Mouse (Mus musculus): ENCODE data around the gene Abr.

The Abr gene

DNA sequence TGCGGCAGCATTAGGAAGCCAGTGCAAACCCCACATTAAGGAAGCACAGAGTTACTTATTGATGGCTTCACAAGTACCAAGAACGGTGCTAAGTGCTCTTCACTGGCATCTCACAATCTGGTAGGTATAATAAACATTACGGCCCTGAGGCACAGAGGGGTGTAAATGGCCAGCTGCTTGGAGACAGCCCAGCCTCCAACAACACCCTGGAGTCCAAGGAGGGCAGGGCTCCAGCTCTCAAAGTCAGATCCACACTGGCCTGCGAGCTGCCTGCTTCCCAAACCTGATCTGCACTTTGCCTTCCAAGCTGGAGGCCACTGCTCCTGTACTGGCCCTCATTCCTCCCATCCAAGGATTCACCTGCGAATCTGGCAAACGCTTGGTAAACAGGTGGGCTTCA, 132.7 kb downstream of the Abr start:
- no peak for DNase-seq

DNA sequence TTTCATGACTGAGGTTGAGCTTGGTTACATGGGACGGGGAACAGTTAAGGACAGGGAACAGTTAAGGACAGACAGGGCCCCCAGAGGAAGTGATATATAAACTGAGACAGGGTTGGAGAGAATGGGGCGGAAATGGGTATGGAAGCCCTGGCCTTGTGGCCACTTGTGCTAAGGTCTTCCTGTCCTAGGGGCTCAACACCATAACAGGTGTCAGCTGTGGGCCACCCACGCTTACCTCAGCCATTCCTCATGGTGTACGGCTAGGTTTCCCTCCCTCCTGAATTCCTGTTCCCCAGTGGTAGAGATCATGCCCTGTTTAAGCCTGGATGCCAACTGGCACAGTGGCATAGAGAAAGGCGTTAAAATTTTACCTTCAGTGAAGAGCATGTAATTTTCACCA, 135.1 kb downstream of the Abr start:
- no peak for DNase-seq

DNA sequence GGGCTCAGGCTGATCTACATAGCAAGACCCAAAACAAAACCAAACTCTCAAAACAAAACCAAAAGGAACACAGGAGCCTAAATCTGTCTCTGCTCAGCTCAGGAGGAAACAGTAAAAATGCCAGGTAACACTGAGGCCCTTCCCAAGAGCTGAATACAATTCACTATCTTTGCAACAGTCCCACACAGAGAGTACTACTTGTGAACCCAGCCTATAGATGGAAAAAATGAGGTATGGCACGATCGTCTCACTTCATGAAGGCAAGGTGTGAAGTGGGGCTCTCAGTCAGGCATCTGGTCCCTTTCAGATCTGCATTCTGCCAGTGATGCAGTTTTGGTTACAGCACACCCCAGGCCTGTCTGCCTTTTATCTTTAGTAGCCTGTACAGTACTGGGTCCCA, 138.1 kb downstream of the Abr start:
- no peak for DNase-seq

DNA sequence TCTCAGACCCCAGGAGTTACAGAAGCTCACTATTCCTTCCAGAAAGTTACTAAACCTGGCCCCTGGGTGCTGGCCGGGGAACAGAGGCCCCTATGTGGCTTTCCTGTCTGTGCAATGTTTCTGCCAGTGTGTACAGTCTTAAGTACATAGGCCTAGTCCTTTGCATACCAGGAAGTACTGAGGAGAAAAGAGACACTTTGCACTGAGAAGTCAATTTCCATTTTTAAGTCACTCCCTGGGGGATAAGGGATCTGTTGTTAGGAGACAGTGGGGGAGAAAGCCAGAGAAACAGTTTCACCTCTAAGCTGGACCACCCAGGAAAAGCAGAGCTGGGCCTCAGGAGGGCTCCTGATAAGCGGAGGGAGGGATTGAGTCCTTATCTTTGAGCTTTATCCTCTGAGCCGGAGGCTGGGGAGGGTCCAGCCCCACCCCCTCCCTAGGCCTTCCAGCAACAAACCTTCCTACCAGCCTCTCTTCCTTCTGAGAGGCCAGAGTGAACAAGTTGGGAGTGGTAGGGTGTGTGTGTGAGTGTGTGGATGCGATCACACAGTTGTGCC, 138.9 kb downstream of the Abr start:
- DNase-seq = no peak

DNA sequence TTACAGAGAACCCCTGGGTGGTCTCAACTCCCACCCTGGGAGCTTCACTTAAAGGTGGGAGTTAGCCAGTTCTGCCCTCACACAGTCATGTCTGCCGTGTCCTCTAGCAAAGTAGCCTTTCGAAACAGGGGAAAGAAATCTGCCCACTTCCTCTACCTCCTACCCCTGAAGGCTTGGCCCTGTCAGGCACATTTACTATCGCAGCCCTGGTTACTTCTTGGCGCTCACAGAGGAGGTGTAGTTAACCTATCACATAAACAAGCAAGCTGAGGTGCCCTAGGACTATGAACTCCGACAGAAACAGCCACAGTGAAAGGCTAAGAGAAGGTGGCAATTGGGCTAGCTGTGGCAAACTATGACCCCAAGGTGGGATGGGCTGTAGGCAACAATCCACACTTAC, 139.4 kb downstream of the Abr start:
- DNase-seq = no peak

DNA sequence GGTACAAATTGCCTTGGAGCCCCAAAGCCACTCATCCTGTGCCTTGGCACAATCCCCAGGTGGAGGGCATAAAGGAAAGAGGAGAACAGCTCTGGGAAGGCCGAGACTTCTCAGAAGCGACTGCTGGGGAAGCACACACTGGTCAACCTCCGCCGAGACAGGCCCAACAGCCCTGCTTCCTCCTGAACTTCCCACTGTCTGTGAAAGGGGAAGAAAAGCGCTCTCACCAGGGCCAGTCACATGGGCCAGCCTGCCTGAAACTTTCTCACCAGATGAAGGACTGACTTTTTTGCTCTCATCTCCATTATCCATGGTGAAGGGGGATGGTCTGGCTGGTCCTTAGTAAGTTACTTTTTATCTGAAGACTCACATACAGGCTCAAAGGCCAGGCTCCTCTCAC, 139.9 kb downstream of the Abr start:
- DNase-seq = no peak

DNA sequence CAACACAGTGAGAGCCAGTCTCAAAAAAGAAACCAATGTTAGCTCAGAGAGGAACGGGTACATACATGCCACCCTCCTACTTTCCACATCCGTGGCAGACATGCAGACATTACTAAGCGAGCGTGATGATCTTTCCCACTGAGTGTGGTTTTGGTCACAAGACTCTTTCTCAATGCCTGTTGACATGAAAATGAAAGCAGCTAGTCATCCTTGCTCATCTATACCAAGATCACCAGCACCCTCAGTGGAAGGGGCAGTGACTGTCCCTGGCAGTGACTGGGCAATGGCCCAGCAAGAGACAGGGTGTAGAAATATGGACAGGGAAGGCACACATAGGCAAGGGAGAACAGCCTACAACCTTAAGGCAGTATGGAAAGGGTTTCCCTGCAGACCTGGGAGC, 142.4 kb downstream of the Abr start:
- DNase-seq = peak; percentile 51

DNA sequence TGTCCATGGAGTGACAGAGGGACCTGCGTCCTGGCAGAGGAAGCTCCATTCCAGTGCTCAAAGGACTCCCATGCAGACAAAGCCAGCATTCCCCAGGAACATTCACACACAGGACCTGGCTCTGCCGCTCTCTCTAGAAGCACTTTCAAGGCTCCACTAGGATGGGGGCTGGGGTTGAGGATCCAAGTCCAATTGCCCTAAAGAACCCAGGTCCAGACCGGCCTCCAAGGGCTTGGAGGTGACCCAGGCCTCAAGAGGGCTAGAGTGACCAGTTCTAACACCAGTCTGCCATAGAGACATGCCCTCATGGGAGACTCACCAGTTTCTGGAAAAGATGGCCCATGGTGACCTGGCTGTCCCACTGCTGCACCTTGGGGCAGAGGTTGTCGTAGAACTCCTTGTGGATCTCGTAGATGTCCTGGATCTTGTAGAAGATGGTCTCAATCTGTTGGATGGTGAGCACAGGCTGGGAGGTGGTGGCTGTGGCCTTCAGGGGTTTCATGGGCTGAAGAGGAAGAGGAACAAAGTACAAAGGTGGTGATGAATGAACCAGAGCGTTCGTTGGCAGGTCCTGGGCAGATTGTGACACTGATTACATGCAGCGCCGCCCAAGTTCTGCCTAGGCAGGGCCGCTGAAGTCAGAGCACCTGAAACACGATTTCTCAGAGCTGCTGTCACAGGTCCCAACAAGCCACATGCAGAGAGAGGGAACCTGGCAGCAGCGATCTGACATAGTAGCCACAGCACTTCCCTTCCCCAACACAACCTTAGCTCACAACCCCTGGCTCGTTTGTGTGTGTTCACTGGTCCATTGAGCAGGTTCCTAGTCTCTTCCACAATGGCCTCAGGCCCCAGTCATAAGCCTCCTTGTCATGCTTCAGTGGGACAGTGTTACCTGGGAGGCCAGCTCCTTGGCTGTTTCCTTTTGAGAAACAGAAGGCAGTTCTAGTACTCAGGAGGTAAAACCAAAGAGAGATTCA, 143.1 kb downstream of the Abr start:
- DNase-seq = peak; percentile 24

DNA sequence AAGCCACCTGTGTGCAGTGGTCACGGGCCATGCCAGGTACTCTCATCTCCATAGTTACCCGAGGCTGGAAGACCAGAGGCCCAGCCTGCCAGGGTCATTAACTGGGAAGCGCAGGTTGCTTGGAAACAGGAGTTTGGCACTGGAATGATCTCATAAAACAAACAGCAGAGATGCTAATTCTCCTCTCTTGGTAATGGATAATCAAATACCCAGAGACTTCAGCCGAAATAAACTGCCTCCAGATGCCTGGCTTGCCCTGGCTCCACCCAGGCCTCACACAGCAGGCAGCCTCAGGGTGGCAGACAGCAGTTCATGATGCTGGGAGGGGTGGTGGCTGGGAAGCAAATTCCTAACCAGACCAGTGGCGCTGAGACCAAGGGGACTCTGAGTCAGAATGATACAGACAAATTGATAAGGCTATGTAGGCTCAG, 145.0 kb downstream of the Abr start:
- no peak for DNase-seq

DNA sequence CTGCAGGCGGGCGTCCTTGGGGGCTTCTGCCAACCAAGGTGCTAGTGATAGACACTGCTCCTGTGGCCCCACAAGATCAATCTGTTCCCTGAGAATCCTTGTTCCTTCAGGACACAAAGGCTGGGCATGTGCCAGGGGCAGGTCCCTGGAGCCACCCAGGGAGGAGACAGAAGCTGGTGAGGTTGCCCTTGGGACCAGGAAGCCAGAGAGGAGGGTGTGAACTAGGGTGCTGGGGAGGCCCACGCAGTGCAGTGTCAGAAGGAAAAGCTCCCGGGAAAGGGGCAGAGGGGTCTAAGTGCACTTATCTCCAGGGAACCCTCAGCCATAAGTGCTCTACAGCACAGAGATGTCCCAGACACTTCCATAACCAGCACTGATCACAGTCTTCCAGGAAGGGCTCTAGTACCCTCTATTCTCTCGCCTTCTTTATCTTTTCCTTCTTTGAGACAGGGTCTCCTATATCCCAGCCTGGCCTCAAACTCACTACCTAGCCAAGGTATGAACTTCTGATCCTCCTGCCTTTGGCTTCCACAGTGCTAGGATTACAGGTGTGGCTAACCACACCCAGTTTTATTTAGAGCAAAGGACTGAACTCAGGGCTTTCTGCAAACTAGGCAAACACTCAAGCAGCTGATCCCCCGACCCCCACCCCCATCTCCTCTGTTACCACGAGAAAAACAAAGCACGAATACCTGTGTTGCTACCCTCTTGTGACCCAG, 145.6 kb downstream of the Abr start:
- no peak for DNase-seq

DNA sequence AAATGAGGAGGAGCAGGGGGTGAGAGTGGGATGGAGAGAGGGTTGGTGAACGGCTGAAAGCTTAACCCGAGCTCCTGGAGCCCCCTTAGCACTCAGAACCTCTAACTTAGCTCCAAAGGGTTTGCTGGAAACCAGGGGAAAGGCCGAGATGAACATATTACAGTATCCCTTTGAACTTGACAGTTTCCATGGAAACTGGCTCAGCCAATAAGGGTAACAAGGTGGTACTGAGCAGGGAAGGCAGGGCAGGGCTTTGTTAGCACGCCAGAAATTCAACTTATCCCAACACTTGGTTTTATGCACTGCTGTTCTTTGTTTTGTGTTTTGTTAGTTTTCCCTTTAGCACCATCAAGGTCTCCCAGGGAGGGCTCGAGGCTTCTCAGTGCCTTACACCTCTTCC, 149.5 kb downstream of the Abr start:
- DNase-seq = no peak

DNA sequence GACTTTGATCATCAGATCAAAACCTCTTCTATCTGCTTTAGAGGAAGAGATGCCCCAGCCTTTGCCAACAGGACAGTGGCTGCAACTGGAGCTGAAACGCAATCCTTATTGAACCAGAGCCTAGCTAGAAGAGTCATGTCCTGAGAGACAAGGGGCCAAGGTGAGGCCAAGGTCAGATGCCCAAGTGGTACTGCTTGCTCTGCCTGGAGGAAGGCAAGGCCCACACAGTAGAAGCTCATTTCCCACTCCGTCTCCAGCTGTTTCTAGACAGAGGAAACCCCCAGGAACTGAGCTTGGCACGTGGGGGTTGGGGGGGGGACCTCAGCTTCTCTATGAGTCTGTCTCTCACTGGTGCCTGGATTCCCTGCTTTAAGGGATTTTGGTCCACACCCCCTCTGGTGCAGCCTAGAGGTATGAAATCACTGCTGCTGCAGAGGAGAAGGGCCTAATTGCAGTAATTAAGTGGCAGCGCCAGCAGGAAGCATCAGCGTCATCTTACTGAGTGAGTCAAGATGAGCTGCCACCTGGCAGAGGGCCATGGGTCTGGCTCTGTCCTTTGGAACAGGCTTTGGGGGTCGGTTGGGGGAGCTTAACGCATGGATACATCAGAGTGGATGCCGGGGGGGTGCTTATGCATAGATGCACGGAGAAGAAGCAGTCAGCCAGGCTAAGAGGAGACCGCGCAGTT, 152.7 kb downstream of the Abr start:
- DNase-seq = no peak

DNA sequence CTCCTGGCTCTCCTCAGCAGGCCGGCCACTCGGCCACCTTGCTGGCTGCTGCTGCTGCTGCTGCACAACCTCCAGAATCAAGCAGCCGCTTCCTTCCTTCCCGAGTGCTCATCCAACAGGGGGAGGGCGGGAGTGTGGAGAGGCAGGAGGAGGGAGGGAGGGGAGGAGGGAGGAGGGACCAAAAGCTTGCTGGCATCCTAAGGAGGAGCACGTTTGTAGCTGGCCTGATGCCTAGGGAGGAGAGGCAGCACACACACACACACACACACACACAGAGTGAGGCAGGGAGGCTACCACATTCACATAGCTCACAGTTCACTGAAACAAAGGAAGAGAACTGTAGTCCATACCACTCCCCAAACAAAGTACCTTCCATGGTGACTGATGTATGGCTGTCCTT, 153.8 kb downstream of the Abr start:
- DNase-seq = no peak

DNA sequence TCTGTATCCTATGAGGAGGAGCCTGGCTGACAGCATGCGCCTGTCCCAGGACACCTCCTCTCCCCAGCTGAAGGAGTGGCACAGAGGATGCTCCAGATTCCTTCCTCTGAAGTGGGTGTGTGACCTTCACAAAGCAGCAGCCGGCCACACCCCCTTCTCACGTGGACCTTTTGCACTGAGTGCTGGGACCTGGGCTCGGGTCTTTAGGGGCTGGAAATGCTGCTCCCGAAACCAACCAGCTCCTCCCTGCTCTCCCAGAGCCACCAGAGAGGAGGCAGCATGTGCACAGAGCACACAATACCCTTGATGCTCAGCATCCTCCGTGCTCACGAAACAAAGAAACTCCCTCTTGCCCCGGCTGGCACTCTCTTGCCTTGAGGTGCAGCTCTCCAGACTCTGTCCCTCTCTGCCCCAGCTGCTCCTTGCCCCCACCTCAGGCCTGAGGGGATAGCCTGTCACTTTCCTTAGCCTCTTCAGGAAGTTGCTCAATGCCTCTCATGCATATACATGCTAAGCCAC, 154.6 kb downstream of the Abr start:
- no peak for DNase-seq

DNA sequence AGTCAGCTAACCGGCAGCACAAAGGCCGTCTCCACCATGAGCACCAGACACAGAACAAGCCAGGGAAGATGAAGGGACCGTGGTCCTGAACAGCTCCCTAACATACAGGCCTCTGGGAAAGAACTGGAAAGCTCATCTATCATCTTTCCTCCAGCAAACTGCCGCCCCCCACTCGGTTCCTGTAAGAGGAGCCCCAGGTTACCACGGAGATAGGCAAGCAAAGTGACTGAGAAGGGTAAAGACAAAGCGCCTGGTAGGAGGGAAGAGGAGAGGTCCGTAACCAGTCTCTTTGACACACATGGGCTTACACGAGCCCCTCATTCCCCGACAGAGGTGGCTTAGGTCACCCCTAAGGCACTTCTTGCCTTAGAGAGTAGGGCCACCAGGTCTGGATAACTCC, 155.0 kb downstream of the Abr start:
- no peak for DNase-seq

DNA sequence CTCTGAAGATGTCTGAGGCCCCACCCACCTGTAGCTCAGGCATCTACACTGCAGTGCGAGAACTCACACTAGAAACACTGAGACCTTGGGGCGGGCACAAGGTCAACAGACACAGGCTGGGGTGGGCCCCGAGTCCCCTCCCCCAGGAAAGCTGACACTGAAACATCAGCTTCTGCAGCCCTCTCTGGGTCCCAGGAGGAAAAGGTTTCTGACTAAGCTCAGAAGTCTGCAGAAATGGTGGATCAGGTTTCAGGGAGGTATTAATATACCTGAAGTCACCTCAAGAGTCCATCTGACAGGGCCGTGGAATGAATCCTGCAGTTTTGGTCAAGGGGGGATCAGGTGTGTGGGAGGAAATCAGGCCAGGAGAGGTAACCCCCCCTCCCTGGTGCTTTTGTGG, 156.2 kb downstream of the Abr start:
- no peak for DNase-seq

DNA sequence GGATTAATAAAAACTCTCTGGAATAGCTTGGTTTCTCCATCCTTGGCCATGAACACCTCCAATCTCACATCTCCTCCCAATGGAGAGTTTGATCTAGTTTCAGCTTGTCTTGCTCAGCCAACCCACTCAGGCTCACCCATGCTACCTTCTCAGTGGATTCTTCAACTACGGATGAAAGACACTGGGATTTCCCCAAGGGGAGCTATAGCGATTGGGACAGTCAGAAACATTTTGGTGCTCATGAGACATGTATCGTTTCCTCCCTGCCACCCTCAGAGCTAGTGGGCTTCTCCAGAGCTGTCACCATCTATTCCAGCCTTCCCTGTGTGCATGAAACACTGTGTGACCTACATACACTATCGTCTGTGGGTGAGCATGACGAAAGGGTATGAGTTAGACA, 160.4 kb downstream of the Abr start:
- DNase-seq = no peak

DNA sequence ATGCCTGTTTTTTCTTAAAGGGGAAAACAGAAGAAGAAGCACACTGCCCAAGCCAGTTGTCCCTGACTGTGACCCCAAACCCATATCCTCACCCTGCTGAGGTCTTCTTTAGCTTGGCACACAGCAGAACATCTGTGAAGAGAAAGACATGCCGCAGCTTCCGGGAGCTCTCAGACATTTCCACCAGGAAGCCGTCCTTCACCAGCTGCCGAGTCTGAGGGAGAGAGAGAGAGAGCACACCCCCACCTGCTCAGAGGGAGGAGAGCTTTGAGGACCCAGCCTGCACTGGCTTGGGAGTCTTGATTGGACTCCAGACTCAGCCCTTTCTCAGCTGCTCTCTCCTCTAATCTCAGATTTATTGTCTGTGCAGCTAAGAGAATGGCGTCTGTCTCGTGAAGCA, 160.9 kb downstream of the Abr start:
- peak; percentile 36 for DNase-seq

DNA sequence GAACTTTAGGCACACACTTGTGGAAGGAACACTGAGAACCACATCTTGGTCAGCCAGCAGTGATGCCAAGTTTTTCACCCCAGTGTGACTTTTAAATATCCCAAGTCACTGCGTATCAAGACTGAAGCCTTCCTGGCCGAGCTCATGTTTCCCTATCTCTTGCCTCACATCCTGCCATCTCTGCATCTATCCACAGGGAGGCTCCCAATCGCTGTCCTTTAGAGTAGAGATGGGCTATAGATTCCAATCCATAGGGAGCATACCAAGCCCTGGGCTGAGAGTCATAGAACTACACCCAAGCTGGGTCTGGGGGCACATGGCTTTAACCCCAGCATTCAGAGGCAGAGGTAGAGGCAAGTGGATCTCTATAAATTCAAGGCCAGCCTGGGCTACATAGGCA, 162.6 kb downstream of the Abr start:
- DNase-seq = no peak

DNA sequence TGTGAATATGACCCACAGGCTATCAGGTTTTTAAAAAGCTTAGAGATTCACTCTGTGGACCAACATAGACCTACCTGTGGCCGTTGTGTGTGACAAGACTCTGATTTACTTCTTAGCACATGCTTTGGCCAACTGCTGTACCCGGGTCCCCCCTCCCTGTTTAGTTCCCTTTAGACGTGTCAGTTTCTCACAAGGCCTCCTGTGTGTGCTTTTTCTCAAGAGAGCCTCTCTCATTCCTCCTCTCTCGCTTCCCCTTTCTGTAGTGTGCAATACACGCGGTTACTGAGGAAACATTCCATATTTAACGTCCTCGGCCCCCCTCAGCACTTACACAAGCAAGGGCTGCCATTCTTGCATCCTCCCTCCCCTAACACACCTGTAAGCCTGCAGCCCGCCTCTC, 163.4 kb downstream of the Abr start:
- no peak for DNase-seq

DNA sequence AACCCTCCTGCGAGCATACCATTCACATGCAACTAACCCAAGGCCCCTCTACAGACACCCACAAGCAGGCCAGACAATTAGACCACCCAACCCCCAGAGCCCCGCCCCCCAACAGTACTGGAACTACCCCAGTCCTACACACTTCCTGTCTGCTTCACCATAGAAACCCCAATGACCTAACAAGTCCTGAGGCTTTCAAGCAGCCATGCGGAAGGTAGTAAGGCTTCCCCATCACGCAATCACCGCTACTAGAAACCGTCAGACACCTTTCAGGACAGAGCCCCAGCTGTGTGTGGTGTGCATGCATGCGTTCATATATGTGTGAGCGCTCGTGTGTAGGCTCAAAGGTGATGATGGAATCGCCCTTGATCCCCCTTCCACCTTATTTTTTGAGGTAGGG, 165.2 kb downstream of the Abr start:
- peak; percentile 34 for DNase-seq

DNA sequence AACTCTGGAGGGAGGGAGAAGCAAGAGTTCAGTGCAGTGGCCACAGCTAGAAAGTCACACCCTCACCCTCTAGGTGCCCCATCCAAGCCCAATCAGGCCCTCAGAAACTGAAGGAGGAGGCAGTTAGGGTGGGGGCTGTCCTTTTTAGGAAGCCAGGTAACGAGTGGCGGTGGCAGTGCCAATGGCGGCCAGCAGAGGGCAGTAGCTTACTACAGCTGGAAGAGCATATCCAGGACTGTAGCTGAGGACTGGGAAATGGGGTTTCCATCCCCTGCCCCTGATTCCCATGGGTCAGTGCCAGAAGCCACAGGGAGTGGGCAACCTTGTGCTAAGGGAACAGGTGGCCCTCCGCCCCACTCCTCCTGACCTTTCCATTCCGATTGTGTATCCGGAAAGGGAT, 165.9 kb downstream of the Abr start:
- DNase-seq = peak; percentile 93

DNA sequence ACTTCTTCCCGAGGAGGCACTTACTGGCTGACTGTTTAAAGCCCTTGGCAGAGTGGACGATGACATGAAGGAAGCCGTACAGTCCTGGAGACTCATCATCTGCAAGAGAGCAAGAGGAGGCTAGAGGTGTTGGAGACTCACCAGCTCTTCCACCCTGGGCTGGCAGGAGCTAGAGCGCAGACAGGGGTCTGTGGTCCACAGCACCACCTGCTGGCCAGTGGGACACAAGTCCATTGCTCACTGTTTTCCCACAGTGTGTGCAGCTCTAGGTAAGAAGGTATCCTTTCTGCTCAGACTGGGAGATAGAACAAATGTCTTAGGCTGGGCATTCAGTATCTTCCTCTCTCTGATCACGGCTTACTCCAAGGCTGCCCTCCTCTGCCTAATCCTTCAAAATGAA, 167.6 kb downstream of the Abr start:
- peak; percentile 68 for DNase-seq
